Mouse (Mus musculus): Measurements from ENCODE around the gene Pias4. TPM values are rescaled to one million over a fixed set of nuclear protein-coding genes. Genes with fewer than 3 reads are reported as not detected.
A peak's percentile ranks its signal among the peaks of the same experiment; 100 is the strongest.
"Not testable (repeated sequence)": the region's sequence is repeated elsewhere in the genome, so short reads cannot be mapped to it uniquely, and the experiment has no call there.

Gene Pias4
- polyA plus RNA-seq, 1 experiment from 2014 or later = 49.7 TPM

GRCm38 (mm10) chr10:81183805-81184204 lies 16.1 kb upstream of the Pias4 start, which contains the start of gene 4930442H23Rik:
4930442H23Rik (minus strand) TSS chr10:81183849.
- Histone ChIP-seq H3K4me1 (ENCODE audit: control insufficient read depth, insufficient read depth, low read length) (peaks cover 8% of the 10 kb centered on the region), H3K27ac (ENCODE audit: low read length) (peak within 1 kb of the TSS; percentile 88), H3K27me3 (ENCODE audit: control insufficient read depth, insufficient read depth, low read depth, low read length) (no peaks in the 10 kb centered on the region), H3K36me3 (ENCODE audit: control insufficient read depth, insufficient read depth, low read length) (peaks cover 41% of the 10 kb centered on the region), H3K4me3 (ENCODE audit: low read depth, low read length) (peak within 1 kb of the TSS; percentile 51), H3K9ac (ENCODE audit: low read depth, low read length) (peak within 1 kb of the TSS; percentile 72), H3K9me3 (replicated peaks; ENCODE audit: control insufficient read depth, low read length, poor library complexity, severe bottlenecking) (no peaks in the 10 kb centered on the region), H3K4me2 (ENCODE audit: low read length) (peak within 1 kb of the TSS; percentile 64)
- 89% methylated on average over 5 of the region's 5 CpGs for WGBS
- no peak for ATAC-seq

GRCm38 (mm10) chr10:81182336-81183333 lies 14.9 kb upstream of the Pias4 start, which contains the start of gene Dapk3:
Dapk3 (plus strand) TSS chr10:81183005.
- H3K4me3 ChIP-seq (ENCODE audit: low read depth, low read length) = peak within 1 kb of the TSS; percentile 51
- 6% methylated on average over 51 of the region's 53 CpGs for WGBS
- no peaks in the 10 kb centered on the region for H3K27me3 ChIP-seq (ENCODE audit: control insufficient read depth, insufficient read depth, low read depth, low read length)
- peaks cover 18% of the 10 kb centered on the region for H3K4me1 ChIP-seq (ENCODE audit: control insufficient read depth, insufficient read depth, low read length)
- peak within 1 kb of the TSS; percentile 88 for H3K27ac ChIP-seq (ENCODE audit: low read length)
- peak within 1 kb of the TSS; percentile 64 for H3K4me2 ChIP-seq (ENCODE audit: low read length)
- peak; percentile 94 for ATAC-seq
- peak within 1 kb of the TSS; percentile 72 for H3K9ac ChIP-seq (ENCODE audit: low read depth, low read length)
- no peaks in the 10 kb centered on the region for H3K9me3 ChIP-seq (replicated peaks; ENCODE audit: control insufficient read depth, low read length, poor library complexity, severe bottlenecking)
- peaks cover 49% of the 10 kb centered on the region for H3K36me3 ChIP-seq (ENCODE audit: control insufficient read depth, insufficient read depth, low read length)

GRCm38 (mm10) chr10:81181860-81182259 lies 14.1 kb upstream of the Pias4 start:
- H3K9me3 ChIP-seq (replicated peaks; ENCODE audit: control insufficient read depth, low read length, poor library complexity, severe bottlenecking); H3K4me3 ChIP-seq (ENCODE audit: low read depth, low read length); H3K27me3 ChIP-seq (ENCODE audit: control insufficient read depth, insufficient read depth, low read depth, low read length); H3K27ac ChIP-seq (ENCODE audit: low read length); H3K4me2 ChIP-seq (ENCODE audit: low read length); H3K9ac ChIP-seq (ENCODE audit: low read depth, low read length); ATAC-seq: not testable (repeated sequence)
- peaks cover 47% of the 10 kb centered on the region for H3K36me3 ChIP-seq (ENCODE audit: control insufficient read depth, insufficient read depth, low read length)
- WGBS = 87% methylated on average over 12 of the region's 12 CpGs
- peaks cover 23% of the 10 kb centered on the region for H3K4me1 ChIP-seq (ENCODE audit: control insufficient read depth, insufficient read depth, low read length)

GRCm38 (mm10) chr10:81180946-81181345 lies 13.2 kb upstream of the Pias4 start:
- H3K27ac ChIP-seq (ENCODE audit: low read length) = no peak overlapping the region
- no peak overlapping the region for H3K4me3 ChIP-seq (ENCODE audit: low read depth, low read length)
- H3K4me1 ChIP-seq (ENCODE audit: control insufficient read depth, insufficient read depth, low read length) = peaks cover 25% of the 10 kb centered on the region
- H3K9ac ChIP-seq (ENCODE audit: low read depth, low read length) = no peak overlapping the region
- H3K36me3 ChIP-seq (ENCODE audit: control insufficient read depth, insufficient read depth, low read length) = peaks cover 47% of the 10 kb centered on the region
- no peaks in the 10 kb centered on the region for H3K9me3 ChIP-seq (replicated peaks; ENCODE audit: control insufficient read depth, low read length, poor library complexity, severe bottlenecking)
- no peak overlapping the region for H3K4me2 ChIP-seq (ENCODE audit: low read length)
- no peak for ATAC-seq
- no peaks in the 10 kb centered on the region for H3K27me3 ChIP-seq (ENCODE audit: control insufficient read depth, insufficient read depth, low read depth, low read length)
- WGBS = 98% methylated on average over 13 of the region's 13 CpGs

- ATAC-seq = no peak
- no peaks in the 10 kb centered on the region for H3K9me3 ChIP-seq (replicated peaks; ENCODE audit: control insufficient read depth, low read length, poor library complexity, severe bottlenecking)
- peaks cover 31% of the 10 kb centered on the region for H3K4me1 ChIP-seq (ENCODE audit: control insufficient read depth, insufficient read depth, low read length)
- H3K36me3 ChIP-seq (ENCODE audit: control insufficient read depth, insufficient read depth, low read length) = peaks cover 47% of the 10 kb centered on the region
- H3K27me3 ChIP-seq (ENCODE audit: control insufficient read depth, insufficient read depth, low read depth, low read length) = no peaks in the 10 kb centered on the region
- no peak overlapping the region for H3K27ac ChIP-seq (ENCODE audit: low read length)
- H3K4me3 ChIP-seq (ENCODE audit: low read depth, low read length) = no peak overlapping the region
- H3K9ac ChIP-seq (ENCODE audit: low read depth, low read length) = no peak overlapping the region
- H3K4me2 ChIP-seq (ENCODE audit: low read length) = no peak overlapping the region
- WGBS = 90% methylated on average over 32 of the region's 32 CpGs
Observed at GRCm38 (mm10) chr10:81179451-81180342, 12.0 kb upstream of the Pias4 start.

GRCm38 (mm10) chr10:81178927-81179326 lies 11.2 kb upstream of the Pias4 start:
- Histone ChIP-seq H3K4me1 (ENCODE audit: control insufficient read depth, insufficient read depth, low read length) (peaks cover 39% of the 10 kb centered on the region), H3K4me2 (ENCODE audit: low read length) (no peak overlapping the region), H3K36me3 (ENCODE audit: control insufficient read depth, insufficient read depth, low read length) (peaks cover 45% of the 10 kb centered on the region), H3K9ac (ENCODE audit: low read depth, low read length) (no peak overlapping the region), H3K4me3 (ENCODE audit: low read depth, low read length) (no peak overlapping the region), H3K27me3 (ENCODE audit: control insufficient read depth, insufficient read depth, low read depth, low read length) (no peaks in the 10 kb centered on the region), H3K9me3 (replicated peaks; ENCODE audit: control insufficient read depth, low read length, poor library complexity, severe bottlenecking) (no peaks in the 10 kb centered on the region), H3K27ac (ENCODE audit: low read length) (no peak overlapping the region)
- 90% methylated on average over 11 of the region's 11 CpGs for WGBS
- ATAC-seq = no peak

- H3K9ac ChIP-seq (ENCODE audit: low read depth, low read length) = peak overlapping the region; percentile 97
- peaks cover 39% of the 10 kb centered on the region for H3K4me1 ChIP-seq (ENCODE audit: control insufficient read depth, insufficient read depth, low read length)
- no peaks in the 10 kb centered on the region for H3K27me3 ChIP-seq (ENCODE audit: control insufficient read depth, insufficient read depth, low read depth, low read length)
- peak overlapping the region; percentile 78 for H3K4me2 ChIP-seq (ENCODE audit: low read length)
- peaks cover 45% of the 10 kb centered on the region for H3K36me3 ChIP-seq (ENCODE audit: control insufficient read depth, insufficient read depth, low read length)
- WGBS = 72% methylated on average over 14 of the region's 14 CpGs
- no peak overlapping the region for H3K27ac ChIP-seq (ENCODE audit: low read length)
- peak overlapping the region; percentile 94 for H3K4me3 ChIP-seq (ENCODE audit: low read depth, low read length)
- H3K9me3 ChIP-seq (replicated peaks; ENCODE audit: control insufficient read depth, low read length, poor library complexity, severe bottlenecking) = no peaks in the 10 kb centered on the region
- ATAC-seq = no peak
Observed at GRCm38 (mm10) chr10:81177958-81178712, 10.4 kb upstream of the Pias4 start.

GRCm38 (mm10) chr10:81177491-81177925 lies 9.8 kb upstream of the Pias4 start:
- peaks cover 39% of the 10 kb centered on the region for H3K4me1 ChIP-seq (ENCODE audit: control insufficient read depth, insufficient read depth, low read length)
- H3K9ac ChIP-seq (ENCODE audit: low read depth, low read length) = peak overlapping the region; percentile 97
- 13% methylated on average over 16 of the region's 16 CpGs for WGBS
- H3K9me3 ChIP-seq (replicated peaks; ENCODE audit: control insufficient read depth, low read length, poor library complexity, severe bottlenecking) = no peaks in the 10 kb centered on the region
- H3K4me3 ChIP-seq (ENCODE audit: low read depth, low read length) = peak overlapping the region; percentile 94
- no peaks in the 10 kb centered on the region for H3K27me3 ChIP-seq (ENCODE audit: control insufficient read depth, insufficient read depth, low read depth, low read length)
- peak overlapping the region; percentile 94 for H3K27ac ChIP-seq (ENCODE audit: low read length)
- peak overlapping the region; percentile 78 for H3K4me2 ChIP-seq (ENCODE audit: low read length)
- H3K36me3 ChIP-seq (ENCODE audit: control insufficient read depth, insufficient read depth, low read length) = peaks cover 45% of the 10 kb centered on the region
- ATAC-seq = no peak

Data from midbrain, embryonic 16.5 days (tissue).